Mouse (Mus musculus) cortical plate, adult 2 months (tissue): ENCODE measurements around the gene Cmtm5.

ENCODE experiments used
- CTCF ChIP-seq: fragments of 200-500 bp; IDR thresholded peaks from 2 replicates; pipeline ENCODE4 v1.5.1; 2011; ENCODE audit warnings: mild to moderate bottlenecking, control low read depth, low read length; ENCODE audit not compliant: insufficient read depth; ENCODE audit errors: extremely low read depth
- POLR2A ChIP-seq: fragments of 200-500 bp; IDR thresholded peaks from 2 replicates; pipeline ENCODE4 v1.6.1; 2011; ENCODE audit warnings: mild to moderate bottlenecking, low read length, control low read depth; ENCODE audit not compliant: insufficient read depth; ENCODE audit errors: extremely low read depth

GRCm38 (mm10) chr14:54942479-54942878 is 6.4 kb downstream of the Cmtm5 start:
- TF ChIP-seq POLR2A (no peak), CTCF (no peak)
